Mouse (Mus musculus) limb, embryonic 13.5 days (tissue): ENCODE measurements around the gene Cnnm4. TPM values are rescaled to one million over a fixed set of nuclear protein-coding genes. Genes with fewer than 3 reads are reported as not detected.

Source experiments
- ATAC-seq: fragments of 200-750 bp; cut with Nextera tagmentation; 2 replicates; pipeline ENCODE4 v1.8.0; 2017; ENCODE audit warnings: low read depth, moderate number of reproducible peaks, moderate TSS enrichment; ENCODE audit not compliant: low FRiP score
- H3K27ac ChIP-seq: fragments of 300-500 bp; sonication (generic); 2 replicates; pipeline ENCODE4 v1.5.1; 2015; ENCODE audit warnings: inconsistent platforms, mild to moderate bottlenecking, moderate library complexity
- H3K27me3 ChIP-seq: fragments of 300-500 bp; sonication (generic); 2 replicates; pipeline ENCODE4 v1.6.1; 2015; ENCODE audit warnings: mild to moderate bottlenecking, inconsistent platforms
- H3K36me3 ChIP-seq: fragments of 300-500 bp; sonication (generic); 2 replicates; pipeline ENCODE4 v1.6.1; 2015; ENCODE audit warnings: inconsistent platforms, mild to moderate bottlenecking, moderate library complexity
- H3K4me1 ChIP-seq: fragments of 300-500 bp; sonication (generic); 2 replicates; pipeline ENCODE4 v1.6.1; 2015; ENCODE audit warnings: inconsistent platforms
- H3K4me2 ChIP-seq: fragments of 300-500 bp; sonication (generic); replicated peaks from 2 replicates; pipeline ENCODE4 v1.6.1; 2015; ENCODE audit warnings: inconsistent platforms, mild to moderate bottlenecking, moderate library complexity
- H3K4me3 ChIP-seq: fragments of 300-500 bp; sonication (generic); 2 replicates; pipeline ENCODE4 v1.5.1; 2015; ENCODE audit warnings: moderate library complexity, mild to moderate bottlenecking, inconsistent platforms
- H3K9ac ChIP-seq: fragments of 300-500 bp; sonication (generic); 2 replicates; pipeline ENCODE4 v1.6.1; 2015; ENCODE audit warnings: mild to moderate bottlenecking, inconsistent platforms
- H3K9me3 ChIP-seq: fragments of 300-500 bp; sonication (generic); 2 replicates; pipeline ENCODE4 v1.6.1; 2016; ENCODE audit warnings: inconsistent platforms
- WGBS: fragments of 180-500 bp; shearing (Covaris S2); methylation state at CpG from one replicate; pipeline ENCODE4 v1.1.7; 2015; 5-methylcytosine and 5-hydroxymethylcytosine counted together
- polyA plus RNA-seq: library from polyadenylated mRNA; unstranded; fragments of >200 nt; fragmentation: Nextera tagmentation; extraction: Ambion mirVana; gene quantifications from 2 replicates; pipeline ENCODE4 v1.2.1, GENCODE M21; 2015

Cnnm4 gene
- polyA plus RNA-seq, 1 experiment from 2014 or later = 20.4 TPM

DNA sequence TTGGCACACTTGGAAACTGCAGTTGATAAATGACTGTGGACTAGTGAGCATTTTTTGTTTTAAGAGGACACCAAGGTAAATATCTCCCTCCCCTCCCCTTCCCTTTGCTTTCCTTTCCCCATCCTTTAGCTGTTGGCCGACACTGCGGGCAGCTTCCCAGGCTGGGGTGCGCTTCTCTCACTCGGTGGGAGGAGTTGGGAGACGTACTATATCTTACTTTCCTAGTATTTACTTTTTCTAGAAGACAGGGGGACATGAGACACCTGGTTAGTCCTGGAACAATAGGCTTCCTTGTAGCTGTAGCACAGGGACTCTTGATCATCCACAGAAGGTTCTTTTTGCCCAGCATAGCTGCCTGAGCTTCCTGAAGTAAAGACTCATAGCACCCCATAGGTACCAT, 52.6 kb downstream of the Cnnm4 start:
- Histone ChIP-seq H3K36me3 (peaks cover 80% of the 10 kb centered on the region), H3K4me1 (peaks cover 40% of the 10 kb centered on the region), H3K9ac (no peak overlapping the region), H3K4me3 (no peak overlapping the region), H3K4me2 (no peak overlapping the region), H3K27ac (peak overlapping the region; percentile 89; the same call in 1 of the 2 replicates), H3K27me3 (no peaks in the 10 kb centered on the region), H3K9me3 (no peaks in the 10 kb centered on the region)
- no peak for ATAC-seq
- WGBS = 85% methylated on average over 5 of the region's 5 CpGs

- WGBS = 90% methylated on average over 12 of the region's 12 CpGs
- no peak for ATAC-seq
- Histone ChIP-seq H3K9ac (no peak overlapping the region), H3K4me2 (no peak overlapping the region), H3K36me3 (peaks cover 65% of the 10 kb centered on the region), H3K27ac (no peak overlapping the region), H3K27me3 (no peaks in the 10 kb centered on the region), H3K4me1 (peaks cover 50% of the 10 kb centered on the region), H3K9me3 (no peaks in the 10 kb centered on the region), H3K4me3 (no peak overlapping the region)
These were observed 54.4 kb downstream of the Cnnm4 start for GRCm38 (mm10) chr1:36525774-36526173.

DNA sequence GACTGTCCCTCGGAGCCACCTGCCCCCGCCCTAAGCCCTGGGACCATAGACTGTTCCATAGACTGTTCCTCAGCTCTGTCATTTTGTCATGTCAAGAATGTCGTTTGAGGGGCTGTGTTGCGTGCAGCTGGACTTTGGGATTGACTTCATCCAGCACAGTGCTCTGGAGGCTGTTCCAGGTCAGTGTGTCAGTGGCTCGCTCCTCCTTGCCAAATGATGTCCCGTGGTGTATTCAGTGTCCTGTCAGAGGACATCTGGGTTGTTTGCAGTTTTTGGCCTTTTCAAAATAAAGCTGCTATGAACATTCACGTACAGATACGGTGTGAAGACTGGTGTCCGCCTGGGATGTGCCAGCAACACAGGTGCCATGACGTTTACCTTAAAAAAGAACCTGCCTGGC, 55.5 kb downstream of the Cnnm4 start:
- Histone ChIP-seq H3K27ac (no peak overlapping the region), H3K36me3 (peaks cover 64% of the 10 kb centered on the region), H3K27me3 (no peaks in the 10 kb centered on the region), H3K4me1 (peaks cover 41% of the 10 kb centered on the region), H3K4me2 (no peak overlapping the region), H3K9me3 (no peaks in the 10 kb centered on the region), H3K4me3 (no peak overlapping the region), H3K9ac (no peak overlapping the region)
- WGBS = 92% methylated on average over 10 of the region's 10 CpGs
- ATAC-seq = no peak

GRCm38 (mm10) chr1:36528351-36528750, 56.9 kb downstream of the Cnnm4 start:
- no peak for ATAC-seq
- Histone ChIP-seq H3K4me1 (peaks cover 27% of the 10 kb centered on the region), H3K9ac (no peak overlapping the region), H3K4me3 (no peak overlapping the region), H3K36me3 (peaks cover 56% of the 10 kb centered on the region), H3K9me3 (no peaks in the 10 kb centered on the region), H3K27me3 (no peaks in the 10 kb centered on the region), H3K27ac (no peak overlapping the region), H3K4me2 (no peak overlapping the region)
- 6% methylated on average over 1 of the region's 1 CpGs for WGBS

DNA sequence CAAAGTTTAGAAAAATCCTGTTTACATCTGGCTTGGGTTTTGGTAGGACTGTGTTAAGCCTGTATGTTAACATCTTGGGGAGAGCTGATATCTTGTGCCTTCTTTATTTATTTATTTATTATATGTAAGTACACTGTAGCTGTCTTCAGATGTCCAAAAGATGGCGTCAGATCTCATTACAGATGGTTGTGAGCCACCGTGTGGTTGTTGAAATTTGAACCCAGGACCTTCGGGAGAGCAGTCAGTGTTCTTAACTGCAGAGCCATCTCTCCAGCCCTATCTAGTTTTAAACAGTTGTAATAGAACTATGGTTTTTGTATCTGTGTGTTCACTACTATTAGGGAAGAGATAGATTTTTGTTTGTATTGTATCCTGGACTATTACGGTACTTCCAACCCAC, 57.9 kb downstream of the Cnnm4 start:
- Histone ChIP-seq H3K4me3 (no peak overlapping the region), H3K36me3 (peaks cover 47% of the 10 kb centered on the region), H3K27me3 (no peaks in the 10 kb centered on the region), H3K9me3 (no peaks in the 10 kb centered on the region), H3K4me1 (peaks cover 20% of the 10 kb centered on the region), H3K4me2 (no peak overlapping the region), H3K27ac (no peak overlapping the region), H3K9ac (no peak overlapping the region)
- no peak for ATAC-seq
- 87% methylated on average over 4 of the region's 4 CpGs for WGBS

- Histone ChIP-seq H3K4me3 (no peak overlapping the region), H3K27me3 (no peaks in the 10 kb centered on the region), H3K9me3 (no peaks in the 10 kb centered on the region), H3K4me2 (no peak overlapping the region), H3K36me3 (peaks cover 41% of the 10 kb centered on the region), H3K27ac (no peak overlapping the region), H3K9ac (no peak overlapping the region), H3K4me1 (peaks cover 20% of the 10 kb centered on the region; the same call in 1 of the 2 replicates)
- no peak for ATAC-seq
- 93% methylated on average over 4 of the region's 4 CpGs for WGBS
These were observed 58.5 kb downstream of the Cnnm4 start for GRCm38 (mm10) chr1:36529875-36530274.

- no peak overlapping the region for H3K4me2 ChIP-seq
- no peak for ATAC-seq
- no peaks in the 10 kb centered on the region for H3K9me3 ChIP-seq
- peaks cover 35% of the 10 kb centered on the region for H3K36me3 ChIP-seq
- peaks cover 20% of the 10 kb centered on the region; the same call in 1 of the 2 replicates for H3K4me1 ChIP-seq
- no peak overlapping the region for H3K4me3 ChIP-seq
- 75% methylated on average over 8 of the region's 8 CpGs for WGBS
- H3K9ac ChIP-seq = no peak overlapping the region
- H3K27ac ChIP-seq = no peak overlapping the region
- no peaks in the 10 kb centered on the region for H3K27me3 ChIP-seq
These were observed 59.1 kb downstream of the Cnnm4 start for GRCm38 (mm10) chr1:36530485-36530884.

- H3K27me3 ChIP-seq = no peaks in the 10 kb centered on the region
- H3K4me1 ChIP-seq = peaks cover 20% of the 10 kb centered on the region; the same call in 1 of the 2 replicates
- H3K4me2 ChIP-seq = no peak overlapping the region
- no peak overlapping the region for H3K9ac ChIP-seq
- no peaks in the 10 kb centered on the region for H3K9me3 ChIP-seq
- peaks cover 32% of the 10 kb centered on the region for H3K36me3 ChIP-seq
- H3K27ac ChIP-seq = 0 out of 2 replicates have a peak overlapping the region, but pooled peaks have one; percentile 3
- no peak overlapping the region for H3K4me3 ChIP-seq
- WGBS = 87% methylated on average over 7 of the region's 7 CpGs
- ATAC-seq = no peak
These were observed 59.5 kb downstream of the Cnnm4 start for GRCm38 (mm10) chr1:36530962-36531361.

GRCm38 (mm10) chr1:36531461-36531860, 60.0 kb downstream of the Cnnm4 start:
- peaks cover 33% of the 10 kb centered on the region for H3K36me3 ChIP-seq
- no peak overlapping the region for H3K4me3 ChIP-seq
- peaks cover 20% of the 10 kb centered on the region; the same call in 1 of the 2 replicates for H3K4me1 ChIP-seq
- H3K9me3 ChIP-seq = no peaks in the 10 kb centered on the region
- 89% methylated on average over 12 of the region's 12 CpGs for WGBS
- H3K27me3 ChIP-seq = no peaks in the 10 kb centered on the region
- H3K4me2 ChIP-seq = no peak overlapping the region
- H3K9ac ChIP-seq = no peak overlapping the region; the same call in 1 of the 2 replicates
- no peak overlapping the region for H3K27ac ChIP-seq
- no peak for ATAC-seq

- peak overlapping the region; percentile 22; the same call in 1 of the 2 replicates for H3K27ac ChIP-seq
- no peaks in the 10 kb centered on the region for H3K27me3 ChIP-seq
- no peaks in the 10 kb centered on the region for H3K9me3 ChIP-seq
- no peak overlapping the region for H3K4me3 ChIP-seq
- no peak for ATAC-seq
- H3K36me3 ChIP-seq = peaks cover 32% of the 10 kb centered on the region
- H3K4me2 ChIP-seq = no peak overlapping the region
- H3K9ac ChIP-seq = no peak overlapping the region
- peaks cover 15% of the 10 kb centered on the region; the same call in 1 of the 2 replicates for H3K4me1 ChIP-seq
- 74% methylated on average over 6 of the region's 6 CpGs for WGBS
These were observed 62.1 kb downstream of the Cnnm4 start for GRCm38 (mm10) chr1:36533546-36533945.

DNA sequence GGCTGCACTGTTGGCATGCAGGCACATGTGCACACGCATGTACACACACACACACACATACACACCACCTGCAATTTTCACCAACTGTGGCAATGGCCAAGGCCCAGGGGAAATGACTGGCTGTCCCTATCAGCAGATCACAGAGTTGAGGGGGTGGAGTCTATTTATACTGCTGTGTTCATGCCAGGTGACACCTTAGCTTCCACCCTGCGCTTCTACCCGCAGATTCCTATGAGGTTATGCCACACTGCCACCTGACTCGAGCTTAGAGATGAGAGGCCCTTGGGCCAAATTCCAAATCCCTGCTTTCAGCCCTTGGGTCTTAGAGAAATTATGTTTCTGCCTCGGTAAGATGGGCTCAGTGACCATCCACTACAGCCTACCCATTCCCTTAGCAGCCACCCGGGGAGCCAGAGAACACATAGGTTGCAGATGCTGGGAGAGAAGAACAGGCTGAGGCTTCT, 63.2 kb downstream of the Cnnm4 start:
- H3K9ac ChIP-seq = no peak overlapping the region
- no peak overlapping the region for H3K27ac ChIP-seq
- WGBS = 68% methylated on average over 6 of the region's 6 CpGs
- ATAC-seq = no peak
- no peak overlapping the region for H3K4me3 ChIP-seq
- H3K4me2 ChIP-seq = no peak overlapping the region
- H3K36me3 ChIP-seq = peaks cover 43% of the 10 kb centered on the region
- no peaks in the 10 kb centered on the region for H3K27me3 ChIP-seq
- no peaks in the 10 kb centered on the region for H3K9me3 ChIP-seq
- H3K4me1 ChIP-seq = peaks cover 15% of the 10 kb centered on the region; the same call in 1 of the 2 replicates

DNA sequence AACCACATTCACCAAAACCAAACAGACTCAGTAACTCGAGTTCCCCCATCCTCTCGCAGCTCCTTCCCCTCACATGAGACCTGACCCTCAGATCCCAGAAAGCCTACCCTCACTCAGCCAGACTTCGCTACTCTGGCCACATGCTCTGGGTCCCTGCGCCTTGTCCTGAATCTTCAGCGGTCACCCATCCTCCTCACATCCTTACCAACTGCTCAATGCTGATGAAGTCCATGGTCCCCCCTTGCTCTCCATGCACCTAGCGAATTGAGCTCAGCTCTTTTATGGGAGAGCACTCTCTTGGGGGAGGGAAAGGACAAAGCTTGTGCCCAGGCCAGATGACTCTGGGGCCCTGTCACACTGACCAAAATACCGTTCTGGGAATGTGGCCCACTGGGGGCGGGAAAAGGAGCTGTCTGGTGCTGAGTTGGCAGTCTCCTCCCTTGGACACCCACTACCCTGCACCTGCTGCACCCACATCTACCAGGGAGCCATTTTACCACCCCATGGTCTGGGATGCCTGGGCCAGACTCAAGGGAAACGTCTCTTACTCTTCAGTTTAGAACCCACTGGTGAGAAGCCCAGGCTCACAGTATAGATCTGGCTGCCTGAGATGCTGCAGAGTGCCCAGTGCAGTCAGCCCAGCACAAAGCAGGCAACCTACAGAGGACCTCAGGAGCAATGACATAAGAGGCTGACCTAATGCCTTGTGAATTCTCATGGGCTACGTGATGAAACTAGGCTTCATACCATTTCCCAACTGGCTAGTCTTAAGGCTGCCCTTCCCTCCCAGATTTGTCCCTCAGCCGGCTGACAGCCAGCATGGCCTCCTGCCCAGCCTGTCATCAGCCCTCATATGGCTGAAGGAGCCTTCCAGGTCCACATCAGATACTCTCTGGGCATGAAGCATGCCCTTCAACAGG, 64.3 kb downstream of the Cnnm4 start:
- no peak for ATAC-seq
- WGBS = 82% methylated on average over 11 of the region's 11 CpGs
- no peak overlapping the region for H3K9ac ChIP-seq
- no peaks in the 10 kb centered on the region for H3K27me3 ChIP-seq
- peaks cover 49% of the 10 kb centered on the region for H3K36me3 ChIP-seq
- H3K4me3 ChIP-seq = no peak overlapping the region
- H3K27ac ChIP-seq = no peak overlapping the region
- H3K4me1 ChIP-seq = 0 out of 2 replicates have a peak, but pooled peaks cover 6% of the 10 kb centered on the region
- H3K9me3 ChIP-seq = no peaks in the 10 kb centered on the region
- no peak overlapping the region for H3K4me2 ChIP-seq
